Mouse (Mus musculus) kidney, adult 2 months (tissue): ENCODE measurements at regions not wholly inside any gene's neighbourhood (a gene's known extent, or its start where the extent isn't known, plus 50 kb on each side); places are given as distances from the start of the nearest gene placed in this dataset.

ENCODE experiments used
- CTCF ChIP-seq: fragments of 200-500 bp; conservative IDR thresholded peaks from 2 replicates; pipeline ENCODE4 v1.5.1; 2011; ENCODE audit warnings: low read depth, mild to moderate bottlenecking, control low read depth, low read length, moderate library complexity, mixed read lengths; ENCODE audit not compliant: insufficient read depth, insufficient read length
- POLR2A ChIP-seq: fragments of 200-500 bp; IDR thresholded peaks from one replicate; pipeline ENCODE4 v1.6.1; 2011; ENCODE audit warnings: low read depth, low read length, control low read depth

DNA sequence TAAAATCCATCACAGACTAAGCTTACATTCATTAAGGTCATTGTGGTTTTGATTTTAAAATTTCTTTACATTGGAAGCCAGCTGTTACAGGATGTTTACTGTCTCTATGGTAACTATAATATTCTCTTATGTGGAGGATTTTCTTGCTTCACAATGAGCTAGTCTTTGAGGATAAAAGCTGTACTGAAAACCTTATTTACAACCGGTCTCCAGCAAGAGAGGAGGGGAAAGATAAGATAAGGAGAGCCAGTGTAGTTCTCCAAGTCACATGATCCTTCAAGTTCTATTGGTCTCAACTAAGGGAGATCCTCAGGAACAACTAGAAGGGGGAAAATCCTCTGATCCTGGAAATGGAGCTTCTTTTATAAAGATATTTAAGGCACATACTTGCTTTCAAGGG is 309.2 kb upstream of the Gm11114 start:
- TF ChIP-seq POLR2A (no peak), CTCF (no peak)
